Mouse (Mus musculus) kidney, postnatal 0 days (tissue): ENCODE measurements around the gene Rhebl1. TPM values are rescaled to one million over a fixed set of nuclear protein-coding genes. Genes with fewer than 3 reads are reported as not detected.

Experiments
- ATAC-seq: fragments of 200-750 bp; cut with Nextera tagmentation; replicated peaks from 2 replicates; pipeline ENCODE4 v1.8.0; 2017; ENCODE audit warnings: low read depth, moderate number of reproducible peaks, moderate TSS enrichment, moderate library complexity; ENCODE audit not compliant: low FRiP score
- DNase-seq: peaks from one replicate; pipeline ENCODE4 v3.0.0-alpha.2; 2016; ENCODE audit warnings: low spot score
- H3K27ac ChIP-seq: fragments of 300-500 bp; sonication (generic); 2 replicates; pipeline ENCODE4 v1.5.1; 2014; ENCODE audit warnings: mild to moderate bottlenecking
- H3K27me3 ChIP-seq: fragments of 300-500 bp; sonication (generic); 2 replicates; pipeline ENCODE4 v1.6.1; 2014; ENCODE audit warnings: low read length, mixed read lengths; ENCODE audit not compliant: insufficient read depth
- H3K36me3 ChIP-seq: fragments of 300-500 bp; sonication (generic); 2 replicates; pipeline ENCODE4 v1.6.1; 2014; ENCODE audit warnings: low read length, mixed read lengths; ENCODE audit not compliant: insufficient read depth
- H3K4me1 ChIP-seq: fragments of 300-500 bp; sonication (generic); replicated peaks from 2 replicates; pipeline ENCODE4 v1.6.1; 2014; ENCODE audit warnings: antibody characterized with exemption, low read length, mixed read lengths; ENCODE audit not compliant: insufficient read depth
- H3K4me2 ChIP-seq: fragments of 300-500 bp; sonication (generic); 2 replicates; pipeline ENCODE4 v1.6.1; 2014; ENCODE audit warnings: mild to moderate bottlenecking, low read length, moderate library complexity, mixed read lengths
- H3K4me3 ChIP-seq: fragments of 300-500 bp; sonication (generic); replicated peaks from 2 replicates; pipeline ENCODE4 v1.5.1; 2014; ENCODE audit warnings: low read depth, low read length
- H3K9ac ChIP-seq: fragments of 300-500 bp; sonication (generic); 2 replicates; pipeline ENCODE4 v1.6.1; 2014; ENCODE audit warnings: low read depth, low read length
- H3K9me3 ChIP-seq: fragments of 300-500 bp; sonication (generic); replicated peaks from 2 replicates; pipeline ENCODE4 v1.6.1; 2016; ENCODE audit warnings: low read length, inconsistent platforms, mixed read lengths
- CTCF ChIP-seq: IDR thresholded peaks from 2 replicates; pipeline ENCODE4 v1.5.1; 2016; ENCODE audit warnings: antibody characterized with exemption, low read depth, mild to moderate bottlenecking, moderate library complexity
- WGBS: fragments of 180-500 bp; shearing (Covaris S2); extraction: QIAGEN DNeasy Blood & Tissue Kit; methylation state at CpG from one replicate; pipeline ENCODE4 v1.1.7; 2014; 5-methylcytosine and 5-hydroxymethylcytosine counted together
- polyA plus RNA-seq: library from polyadenylated mRNA; unstranded; fragments of >200 nt; fragmentation: Nextera tagmentation; extraction: Ambion mirVana; gene quantifications from 2 replicates; pipeline ENCODE4 v1.2.1, GENCODE M21; 2015

Gene Rhebl1
- polyA plus RNA-seq, 1 experiment from 2014 or later = 15.4 TPM

DNA sequence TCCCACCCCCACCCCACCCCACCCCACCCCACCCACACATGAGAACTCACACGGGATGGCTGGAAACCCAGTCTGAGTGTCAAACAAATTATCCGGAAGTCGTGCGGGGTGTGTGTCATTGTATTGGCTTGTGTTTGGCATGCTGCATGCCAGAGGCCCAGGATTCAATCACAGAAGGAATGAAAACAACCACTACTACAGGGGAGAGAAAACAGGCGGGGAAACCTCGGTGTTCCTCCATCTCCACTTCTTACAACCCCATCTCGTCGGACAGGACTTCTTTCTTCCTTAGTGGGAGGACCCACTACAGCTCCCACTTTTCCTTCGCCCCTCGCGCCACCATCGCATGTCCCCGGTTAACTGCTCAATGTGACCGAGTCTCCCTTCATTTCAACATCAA lies 22.8 kb upstream of the Rhebl1 start:
- no peak for ATAC-seq
- H3K27ac ChIP-seq = peak overlapping the region; percentile 97

DNA sequence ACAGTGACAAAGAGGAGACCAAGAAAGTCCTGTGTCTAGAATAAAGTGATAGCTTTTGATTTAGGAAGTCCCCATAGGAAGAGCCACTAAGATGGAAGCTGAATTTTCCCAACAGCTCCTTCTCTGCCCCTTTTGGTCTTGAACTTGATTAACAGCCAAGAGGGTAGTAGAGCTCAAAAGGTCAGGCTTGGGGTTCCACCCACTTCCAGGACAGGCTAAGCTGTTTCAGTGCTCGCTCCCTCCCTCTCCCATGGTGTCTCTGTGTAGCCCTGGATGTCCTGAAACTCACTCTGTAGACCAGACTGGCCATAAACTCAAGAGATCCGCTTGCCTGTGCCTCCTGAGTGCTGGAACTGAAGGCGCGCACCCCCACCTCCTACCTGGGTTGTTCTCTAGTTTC lies 21.7 kb upstream of the Rhebl1 start:
- Histone ChIP-seq H3K36me3 (peaks cover 28% of the 10 kb centered on the region), H3K9ac (no peak overlapping the region), H3K4me1 (peaks cover 8% of the 10 kb centered on the region; the same call in 1 of the 2 replicates), H3K4me2 (peak overlapping the region; percentile 73; the same call in 1 of the 2 replicates), H3K9me3 (no peaks in the 10 kb centered on the region), H3K27ac (no peak overlapping the region), H3K4me3 (no peak overlapping the region), H3K27me3 (no peaks in the 10 kb centered on the region)
- 74% methylated on average over 4 of the region's 4 CpGs for WGBS
- no peak for TF ChIP-seq CTCF
- no peak for DNase-seq
- ATAC-seq = no peak

More for the DNA sequence above, 22.8 kb upstream of the Rhebl1 start:
- Histone ChIP-seq H3K4me2 (peak overlapping the region; percentile 73), H3K4me1 (peaks cover 8% of the 10 kb centered on the region; the same call in 1 of the 2 replicates), H3K9ac (peak overlapping the region; percentile 88), H3K9me3 (no peaks in the 10 kb centered on the region), H3K27me3 (no peaks in the 10 kb centered on the region), H3K4me3 (peak overlapping the region; percentile 88), H3K36me3 (peaks cover 17% of the 10 kb centered on the region; the same call in 1 of the 2 replicates)
- DNase-seq = peak; percentile 37
- no peak for TF ChIP-seq CTCF
- WGBS = under 1% methylated on average over 14 of the region's 14 CpGs

DNA sequence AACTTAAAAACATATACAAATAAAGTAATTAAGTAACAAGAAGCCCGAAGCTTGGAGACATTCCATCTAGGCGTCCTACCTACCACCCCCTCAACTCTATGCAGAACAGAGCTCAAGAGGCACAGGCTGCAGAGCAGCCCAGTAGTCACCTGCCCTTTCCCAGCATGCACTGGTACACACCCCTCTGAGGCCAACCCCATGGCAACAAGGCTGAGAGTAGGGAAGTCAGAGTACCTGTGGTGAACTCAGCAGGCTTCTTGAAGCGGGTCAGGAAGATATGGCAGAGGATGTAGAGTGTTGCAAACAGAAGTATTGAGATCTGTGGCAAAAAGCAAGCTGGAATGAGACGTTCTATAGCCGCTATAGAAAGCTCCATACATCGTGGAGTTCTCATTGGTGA lies 20.6 kb upstream of the Rhebl1 start:
- ATAC-seq (no peak), DNase-seq (no peak)
- no peak overlapping the region for H3K27ac ChIP-seq
- 91% methylated on average over 6 of the region's 6 CpGs for WGBS
- no peak for TF ChIP-seq CTCF
- H3K4me1 ChIP-seq = peaks cover 8% of the 10 kb centered on the region; the same call in 1 of the 2 replicates
- H3K4me2 ChIP-seq = no peak overlapping the region
- H3K27me3 ChIP-seq = no peaks in the 10 kb centered on the region
- H3K9ac ChIP-seq = no peak overlapping the region
- no peak overlapping the region for H3K4me3 ChIP-seq
- H3K9me3 ChIP-seq = no peaks in the 10 kb centered on the region
- H3K36me3 ChIP-seq = peaks cover 33% of the 10 kb centered on the region

- Histone ChIP-seq H3K4me2 (no peak overlapping the region), H3K36me3 (peaks cover 23% of the 10 kb centered on the region), H3K27me3 (no peaks in the 10 kb centered on the region), H3K4me1 (no peaks in the 10 kb centered on the region), H3K9ac (no peak overlapping the region), H3K9me3 (no peaks in the 10 kb centered on the region), H3K27ac (no peak overlapping the region), H3K4me3 (no peak overlapping the region)
- DNase-seq = peak; percentile 58
- 29% methylated on average over 10 of the region's 10 CpGs for WGBS
- ATAC-seq = 0 out of 2 replicates have a peak, but pooled peaks have one; percentile 27
- TF ChIP-seq CTCF = peak; percentile 71
These were observed 10.4 kb upstream of the Rhebl1 start for GRCm38 (mm10) chr15:98904692-98905091.

DNA sequence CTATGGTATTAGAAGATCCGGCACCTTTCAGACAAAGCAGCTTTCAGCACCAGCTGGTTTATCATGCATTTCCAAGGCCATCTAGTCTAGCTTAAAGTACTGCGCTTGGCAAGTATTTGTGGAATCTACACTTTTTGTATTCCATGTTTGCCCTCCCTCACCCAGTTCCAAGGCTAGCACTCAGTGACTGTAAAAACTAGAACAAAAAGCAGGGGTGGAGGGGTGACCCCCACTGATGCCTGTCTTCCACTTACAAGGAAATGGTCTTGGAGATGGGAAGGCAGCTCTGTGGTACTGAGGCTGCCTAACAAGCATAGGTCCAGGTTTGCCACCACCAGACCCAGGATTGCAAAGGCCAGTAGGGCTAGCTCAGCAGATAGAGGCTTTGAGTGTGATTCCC lies 8.3 kb upstream of the Rhebl1 start:
- H3K9ac ChIP-seq = no peak overlapping the region
- H3K4me1 ChIP-seq = peaks cover 10% of the 10 kb centered on the region
- no peak overlapping the region for H3K4me3 ChIP-seq
- no peak overlapping the region for H3K27ac ChIP-seq
- H3K4me2 ChIP-seq = no peak overlapping the region
- H3K9me3 ChIP-seq = no peaks in the 10 kb centered on the region
- H3K27me3 ChIP-seq = peaks cover 14% of the 10 kb centered on the region; the same call in 1 of the 2 replicates
- TF ChIP-seq CTCF = no peak
- no peak for DNase-seq
- peaks cover 11% of the 10 kb centered on the region for H3K36me3 ChIP-seq
- WGBS = 85% methylated on average over 2 of the region's 2 CpGs
- no peak for ATAC-seq

DNA sequence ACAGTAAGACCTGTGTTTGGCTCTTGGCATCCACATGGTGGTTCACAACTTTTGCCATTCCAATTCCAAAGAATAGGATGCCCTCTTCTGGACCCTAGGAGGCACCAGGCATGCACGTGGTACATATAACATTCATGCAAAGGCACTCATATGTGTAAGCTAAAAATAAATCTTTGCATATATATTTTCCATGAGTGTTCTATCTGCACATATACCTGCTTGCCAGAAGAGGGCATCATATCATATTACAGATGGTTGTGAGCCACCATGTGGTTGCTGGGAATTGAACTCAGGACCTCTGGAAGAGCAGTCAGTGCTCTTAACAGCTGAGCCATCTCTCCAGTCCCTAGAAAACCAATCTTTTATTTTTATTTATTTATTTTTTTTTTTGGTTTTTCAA lies 7.2 kb upstream of the Rhebl1 start:
- ATAC-seq (no peak), DNase-seq (no peak)
- Histone ChIP-seq H3K9ac (no peak overlapping the region), H3K27ac (no peak overlapping the region), H3K27me3 (peaks cover 22% of the 10 kb centered on the region), H3K36me3 (peaks cover 11% of the 10 kb centered on the region), H3K4me2 (no peak overlapping the region), H3K4me3 (no peak overlapping the region), H3K9me3 (no peaks in the 10 kb centered on the region), H3K4me1 (peaks cover 10% of the 10 kb centered on the region)
- WGBS = 73% methylated on average over 1 of the region's 1 CpGs
- peak; percentile 30 for TF ChIP-seq CTCF
